Mouse (Mus musculus) kidney, adult 2 months (tissue): Measurements from ENCODE around the gene Hpcal1.

Experiments used
- CTCF ChIP-seq: fragments of 200-500 bp; conservative IDR thresholded peaks from 2 replicates; pipeline ENCODE4 v1.5.1; 2011; ENCODE audit warnings: low read depth, mild to moderate bottlenecking, control low read depth, low read length, moderate library complexity, mixed read lengths; ENCODE audit not compliant: insufficient read depth, insufficient read length
- POLR2A ChIP-seq: fragments of 200-500 bp; IDR thresholded peaks from one replicate; pipeline ENCODE4 v1.6.1; 2011; ENCODE audit warnings: low read depth, low read length, control low read depth

GRCm38 (mm10) chr12:17746725-17747124 is 56.1 kb downstream of the Hpcal1 start:
- TF ChIP-seq POLR2A (no peak), CTCF (no peak)
